In genomic region chr3:100641581-100641980, GRCm38 (mm10) we compare ENCODE assay signal across 23 mouse cellular contexts. TPM values are rescaled to one million over a fixed set of nuclear protein-coding genes. Genes with fewer than 3 reads are reported as not detected.
A peak's percentile ranks its signal among the peaks of the same experiment; 100 is the strongest.
DNase-seq lines count a peak whose midpoint lies in the region; ATAC-seq and TF ChIP-seq lines count a peak whose summit lies in the region.
"Had no signal": no experiment of that assay in that cellular context is flagged by ENCODE, and none has a peak within 500 bp of the region (broad histone marks: within the 10 kb centered on the region; RNA-seq: fewer than 3 reads in every experiment).

No protein-coding gene starts in this region.

- no peak for TF ChIP-seq CTCF in cortical plate, adult 2 months (IDR thresholded peaks at IDR 0.05; ENCODE audit: extremely low read depth, insufficient read depth, low read length)

- H3K36me3 ChIP-seq in midbrain, embryonic 15.5 days (replicated peaks) = no peaks in the 10 kb centered on the region

- ATAC-seq in granulocyte monocyte progenitor cell, adult 5-6 weeks (replicated peaks; ENCODE audit: poor library complexity, severe bottlenecking) = no peak
- no peak for ATAC-seq in midbrain, embryonic 15.5 days (replicated peaks)
- ATAC-seq: CD4-positive, CD25-positive, alpha-beta regulatory T cell, adult 4 months; forebrain, embryonic 14.5 days; hindbrain, embryonic 16.5 days; inflammation-experienced regulatory T-cells, adult 6 months had no signal

- no peak overlapping the region for H3K4me3 ChIP-seq in cortical plate, adult 2 months (ENCODE audit: insufficient read depth, low read length)
- H3K4me3 ChIP-seq in midbrain, embryonic 15.5 days = no peak overlapping the region
- H3K4me3 ChIP-seq: embryonic facial prominence, embryonic 15.5 days; erythroblast, embryonic 14.5 days; forebrain, embryonic 10.5 days; heart, embryonic 10.5 days; hindbrain, embryonic 12.5 days had no signal

- H3K4me1 ChIP-seq in cortical plate, adult 2 months (ENCODE audit: control insufficient read depth, insufficient read depth, low read length) = no peaks in the 10 kb centered on the region
- H3K4me1 ChIP-seq in midbrain, embryonic 15.5 days = no peaks in the 10 kb centered on the region
- H3K4me1 ChIP-seq: embryonic facial prominence, embryonic 15.5 days; forebrain, embryonic 10.5 days; heart, embryonic 10.5 days; hindbrain, embryonic 12.5 days had no signal

- 96% methylated on average over 8 of the region's 8 CpGs for WGBS in midbrain, embryonic 15.5 days

- H3K27ac ChIP-seq in cortical plate, adult 2 months (ENCODE audit: insufficient read depth, low read length) = 0 out of 2 replicates have a peak overlapping the region, but pooled peaks have one; percentile 57
- no peak overlapping the region for H3K27ac ChIP-seq in midbrain, embryonic 15.5 days
- H3K27ac ChIP-seq: embryonic facial prominence, embryonic 15.5 days; forebrain, embryonic 10.5 days; heart, embryonic 10.5 days; hindbrain, embryonic 12.5 days had no signal

- DNase-seq in urinary bladder, adult 18-20 months (ENCODE audit: low spot score in 2 of 2) = peak; percentile 51 to 60
- DNase-seq in urinary bladder, postnatal 4 days (ENCODE audit: low spot score in 2 of 2) = no peak
- DNase-seq in urinary bladder, postnatal 14 days (ENCODE audit: low spot score) = peak; percentile 65
- DNase-seq: B cell, adult 2 months; cerebellum, adult 18-20 months; cerebellum, adult 9-11 months; embryo, embryonic 11 days; gastrocnemius, postnatal 36 days; heart, postnatal 10 days; heart, postnatal 4 days had no signal

- H3K27me3 ChIP-seq in midbrain, embryonic 15.5 days (replicated peaks) = no peaks in the 10 kb centered on the region
- H3K27me3 ChIP-seq: embryonic facial prominence, embryonic 15.5 days; hindbrain, embryonic 12.5 days had no signal

- no peaks in the 10 kb centered on the region for H3K9me3 ChIP-seq in midbrain, embryonic 15.5 days
- H3K9me3 ChIP-seq: embryonic facial prominence, embryonic 15.5 days; forebrain, embryonic 10.5 days; G1E; heart, embryonic 10.5 days; hindbrain, embryonic 12.5 days had no signal

- H3K4me2 ChIP-seq in midbrain, embryonic 15.5 days = no peak overlapping the region
- H3K4me2 ChIP-seq: embryonic facial prominence, embryonic 15.5 days; hindbrain, embryonic 12.5 days had no signal

- no peak for TF ChIP-seq POLR2A in cortical plate, adult 2 months (IDR thresholded peaks at IDR 0.05; ENCODE audit: extremely low read depth, insufficient read depth, low read length)

- no peak overlapping the region for H3K9ac ChIP-seq in midbrain, embryonic 15.5 days
- H3K9ac ChIP-seq: embryonic facial prominence, embryonic 15.5 days; hindbrain, embryonic 12.5 days had no signal

RNA-seq across cellular contexts. Expression of gene Man1a2, which starts 43.7 kb away (rescaled TPM):
- 39.1 and 39.8 TPM in 2 replicates for polyA plus RNA-seq in cortical plate, adult 2 months (2012; rRNA removed)
- 15.2 and 17.7 TPM in 2 replicates for total RNA-seq in granulocyte monocyte progenitor cell, adult 5-6 weeks (2014; fragmentation: Nextera tagmentation)
- total RNA-seq in granulocyte monocyte progenitor cell, adult 5-6 weeks (2017) = 64.0 and 68.5 TPM in 2 replicates
- polyA plus RNA-seq in midbrain, embryonic 15.5 days (2015; fragmentation: Nextera tagmentation; extraction: Ambion mirVana) = 36.2 and 43.0 TPM in 2 replicates

Comparison
In these comparisons a context has a peak if more than half of its experiments do, and no peak if none do; other contexts are left out.
1. DNase-seq: peak in urinary bladder, adult 18-20 months (2 of 2) and urinary bladder, postnatal 14 days (single experiment); none in urinary bladder, postnatal 4 days (0 of 2).